Mouse (Mus musculus) liver, embryonic 11.5 days (tissue): ENCODE results near the gene Ubd. TPM values are rescaled to one million over a fixed set of nuclear protein-coding genes. Genes with fewer than 3 reads are reported as not detected.
"Not testable (repeated sequence)": the region's sequence is repeated elsewhere in the genome, so short reads cannot be mapped to it uniquely, and the experiment has no call there.

ENCODE experiments used
- ATAC-seq: fragments of 200-750 bp; cut with Nextera tagmentation; replicated peaks from 2 replicates; pipeline ENCODE4 v1.8.0; 2017; ENCODE audit warnings: moderate number of reproducible peaks, mild to moderate bottlenecking, moderate TSS enrichment, moderate library complexity; ENCODE audit not compliant: low FRiP score
- DNase-seq: peaks from one replicate; pipeline ENCODE4 v3.0.0-alpha.2; 2017; ENCODE audit warnings: low spot score
- H3K27ac ChIP-seq: fragments of 300-500 bp; sonication (generic); 2 replicates; pipeline ENCODE4 v1.5.1; 2014; ENCODE audit warnings: mild to moderate bottlenecking, low read depth, low read length, control low read depth
- H3K27me3 ChIP-seq: fragments of 300-500 bp; sonication (generic); replicated peaks from 2 replicates; pipeline ENCODE4 v1.6.1; 2014; ENCODE audit warnings: low read length, mixed read lengths; ENCODE audit not compliant: control insufficient read depth, insufficient read depth
- H3K36me3 ChIP-seq: fragments of 300-500 bp; sonication (generic); 2 replicates; pipeline ENCODE4 v1.6.1; 2014; ENCODE audit warnings: mild to moderate bottlenecking, low read length, moderate library complexity, mixed read lengths; ENCODE audit not compliant: control insufficient read depth, insufficient read depth
- H3K4me1 ChIP-seq: fragments of 300-500 bp; sonication (generic); replicated peaks from 2 replicates; pipeline ENCODE4 v1.6.1; 2014; ENCODE audit warnings: low read length, mixed read lengths; ENCODE audit not compliant: control insufficient read depth, insufficient read depth
- H3K4me2 ChIP-seq: fragments of 300-500 bp; sonication (generic); 2 replicates; pipeline ENCODE4 v1.6.1; 2014; ENCODE audit warnings: mild to moderate bottlenecking, control low read depth, moderate library complexity
- H3K4me3 ChIP-seq: fragments of 300-500 bp; sonication (generic); 2 replicates; pipeline ENCODE4 v1.5.1; 2014; ENCODE audit warnings: low read depth, low read length, control low read depth
- H3K9ac ChIP-seq: fragments of 300-500 bp; sonication (generic); 2 replicates; pipeline ENCODE4 v1.6.1; 2014; ENCODE audit warnings: low read depth, low read length, control low read depth
- H3K9me3 ChIP-seq: fragments of 300-500 bp; sonication (generic); 2 replicates; pipeline ENCODE4 v1.6.1; 2016; ENCODE audit warnings: low read length, inconsistent platforms, mixed read lengths; ENCODE audit not compliant: control insufficient read depth
- WGBS: fragments of 180-500 bp; shearing (Covaris S2); extraction: QIAGEN DNeasy Blood & Tissue Kit; methylation state at CpG from one replicate; pipeline ENCODE4 v1.1.7; 2014; 5-methylcytosine and 5-hydroxymethylcytosine counted together
- polyA plus RNA-seq: library from polyadenylated mRNA; unstranded; fragments of >200 nt; fragmentation: Nextera tagmentation; extraction: Ambion mirVana; gene quantifications from 2 replicates; pipeline ENCODE4 v1.2.1, GENCODE M21; 2014

Ubd gene
- polyA plus RNA-seq, 1 experiment from 2014 or later, result not detected

DNA sequence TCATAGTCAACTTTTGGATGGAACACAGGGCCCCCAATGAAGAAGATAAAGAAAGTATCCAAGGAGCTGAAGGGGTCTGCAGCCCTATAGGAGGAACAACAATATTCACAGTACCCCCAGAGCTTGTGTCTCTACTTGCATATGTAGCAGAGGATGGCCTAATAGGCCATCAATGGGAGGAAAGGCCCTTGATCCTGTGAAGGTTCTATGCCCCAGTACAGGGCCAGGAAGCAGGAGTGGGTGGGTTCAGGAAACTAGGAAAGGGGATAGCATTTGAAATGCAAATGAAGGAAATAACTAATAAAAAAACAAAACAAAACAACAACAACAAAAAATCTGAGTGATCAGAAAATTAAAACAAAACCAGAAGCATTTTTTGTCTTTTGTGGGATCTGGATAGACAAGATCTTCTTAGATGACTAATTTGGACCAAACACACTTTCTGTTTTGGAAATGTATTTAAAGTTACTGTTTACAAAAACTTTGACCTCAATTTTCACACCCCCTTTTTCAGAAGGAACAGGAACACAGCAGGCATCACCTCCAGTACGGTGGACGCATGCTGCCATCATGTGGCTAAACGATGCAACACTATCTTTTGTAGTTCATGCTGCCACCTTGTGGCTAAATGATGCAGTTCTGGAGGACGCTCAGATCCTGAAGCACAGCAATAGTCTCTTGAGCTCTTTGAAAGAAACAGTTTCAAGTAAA is 9.7 kb downstream of the Ubd start:
- no peak overlapping the region for H3K4me3 ChIP-seq
- no peak overlapping the region for H3K27ac ChIP-seq
- peak; percentile 50 for DNase-seq
- H3K27me3 ChIP-seq, result peaks cover under 1% of the 10 kb centered on the region; the same call in 1 of the 2 replicates
- no peak overlapping the region for H3K9ac ChIP-seq
- H3K4me1 ChIP-seq, result no peaks in the 10 kb centered on the region
- WGBS, result 2% methylated on average over 4 of the region's 4 CpGs
- ATAC-seq, result no peak; the same call in 1 of the 2 replicates
- H3K36me3 ChIP-seq, result no peaks in the 10 kb centered on the region
- no peaks in the 10 kb centered on the region for H3K9me3 ChIP-seq
- no peak overlapping the region for H3K4me2 ChIP-seq

DNA sequence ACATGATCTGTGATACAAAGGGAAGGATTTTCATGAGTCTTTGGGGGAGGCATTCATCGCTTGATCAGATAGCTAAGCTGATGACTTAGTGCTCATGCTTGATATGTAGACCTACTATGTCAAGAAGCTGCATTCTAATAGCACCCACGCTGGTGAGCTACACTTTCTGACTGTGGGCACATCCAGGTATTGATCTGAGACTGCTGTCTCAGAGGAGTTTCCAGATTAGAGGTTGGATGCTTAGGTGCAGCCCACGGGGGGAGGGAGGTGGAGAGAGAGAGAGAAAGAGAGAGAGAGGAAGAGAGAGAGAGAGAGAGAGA is 10.2 kb downstream of the Ubd start:
- H3K9me3 ChIP-seq, result no peaks in the 10 kb centered on the region
- H3K27me3 ChIP-seq, result no peaks in the 10 kb centered on the region; the same call in 1 of the 2 replicates
- H3K36me3 ChIP-seq, result no peaks in the 10 kb centered on the region
- no peak overlapping the region for H3K4me2 ChIP-seq
- H3K9ac ChIP-seq, result no peak overlapping the region
- H3K4me3 ChIP-seq, result no peak overlapping the region
- no peak overlapping the region for H3K27ac ChIP-seq
- 29% methylated on average over 3 of the region's 3 CpGs for WGBS
- ATAC-seq, result no peak
- DNase-seq, result no peak
- H3K4me1 ChIP-seq, result no peaks in the 10 kb centered on the region

DNA sequence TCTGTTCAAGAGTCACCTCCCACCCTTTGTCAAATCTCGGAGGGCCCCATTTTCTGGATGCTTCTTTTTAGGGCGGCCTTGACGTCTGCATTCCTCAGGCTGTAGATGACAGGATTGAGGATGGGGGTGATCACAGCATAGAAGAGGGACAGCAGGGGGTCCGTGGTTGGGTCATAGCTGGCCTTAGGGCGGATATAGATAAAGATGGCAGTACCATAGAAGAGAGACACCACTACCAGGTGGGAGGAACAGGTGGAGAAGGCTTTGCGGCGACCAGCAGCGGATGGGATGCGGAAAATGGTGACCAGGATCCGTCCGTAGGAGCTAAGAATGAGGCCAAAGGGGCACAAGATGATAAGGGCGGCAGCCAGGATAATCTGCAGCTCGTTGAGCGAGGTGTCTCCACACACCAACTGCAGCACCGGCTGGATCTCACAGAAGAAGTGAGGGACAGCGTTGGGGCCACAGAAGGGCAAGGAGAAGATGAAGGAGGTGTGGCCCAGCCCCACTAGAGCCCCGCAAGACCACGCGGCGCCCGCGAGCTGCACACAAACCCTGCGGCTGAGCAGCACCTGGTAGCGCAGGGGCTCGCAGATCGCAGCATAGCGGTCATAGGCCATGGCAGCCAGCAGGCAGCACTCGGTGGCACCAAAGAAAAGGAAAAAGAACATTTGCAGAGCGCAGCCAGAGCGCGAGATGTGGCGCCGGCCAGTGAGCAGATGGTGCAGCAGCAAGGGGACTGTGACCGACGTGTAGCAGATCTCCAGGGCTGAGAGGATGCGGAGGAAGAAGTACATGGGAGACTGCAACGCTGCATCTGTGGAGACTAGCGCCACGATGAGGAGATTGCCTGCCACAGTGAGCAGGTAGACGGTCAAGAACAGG is 17.4 kb downstream of the Ubd start:
- Histone ChIP-seq H3K36me3 (no peaks in the 10 kb centered on the region), H3K9me3 (no peaks in the 10 kb centered on the region), H3K27me3 (peaks cover 14% of the 10 kb centered on the region), H3K4me1 (no peaks in the 10 kb centered on the region), H3K9ac (no peak overlapping the region), H3K4me3 (no peak overlapping the region), H3K27ac (no peak overlapping the region), H3K4me2 (peak overlapping the region; percentile 52)
- no peak for ATAC-seq
- WGBS, result 16% methylated on average over 40 of the region's 40 CpGs
- peak; percentile 32 for DNase-seq

DNA sequence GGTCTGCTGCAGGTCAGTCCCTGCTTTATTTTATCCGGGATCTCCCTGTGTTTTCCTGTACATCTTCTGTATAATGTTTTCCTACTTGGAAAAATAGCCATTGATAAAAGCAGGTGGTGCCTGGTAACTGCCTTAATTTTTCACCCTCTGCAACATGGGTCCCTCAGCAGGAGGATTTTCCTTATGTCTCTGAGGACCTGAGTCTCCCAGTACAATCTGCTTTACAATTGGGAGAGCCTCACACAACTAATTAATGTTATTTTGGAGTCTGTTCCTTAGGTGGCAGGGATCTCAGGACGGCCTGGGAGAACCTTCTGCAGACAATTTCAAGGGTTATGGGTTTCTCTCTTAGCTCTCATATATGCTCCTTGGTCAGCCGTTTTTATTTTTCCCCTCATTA is 19.3 kb downstream of the Ubd start, which contains the start of gene Olfr95:
Gene Olfr95 (minus strand): TSS at position 101 of the 400 bp plus-strand sequence.
- 72% methylated on average over 3 of the region's 3 CpGs for WGBS
- no peak for ATAC-seq

DNA sequence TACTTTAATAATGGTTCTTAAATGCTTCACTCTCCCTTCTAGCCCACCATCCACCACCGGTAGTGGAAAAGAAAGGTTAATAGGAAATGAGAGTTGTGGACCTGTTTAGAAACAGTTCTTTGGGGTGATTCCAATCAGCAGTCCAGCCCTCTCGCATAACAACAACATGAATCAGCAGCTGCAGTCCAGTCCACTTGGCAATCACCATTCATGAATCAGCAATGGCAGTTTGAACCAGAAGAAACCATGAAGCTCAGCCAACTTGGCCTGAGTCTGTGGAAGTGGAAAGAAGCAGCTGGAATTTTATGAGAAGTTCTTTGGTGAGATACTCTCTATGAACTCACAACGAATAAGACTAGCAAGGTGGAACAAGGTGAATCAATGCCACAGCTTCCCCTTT is 24.8 kb downstream of the Ubd start:
- no peaks in the 10 kb centered on the region for H3K27me3 ChIP-seq
- WGBS, result 80% methylated on average over 3 of the region's 3 CpGs
- ATAC-seq (no peak), DNase-seq (no peak)
- no peak overlapping the region for H3K4me2 ChIP-seq
- H3K27ac ChIP-seq, result no peak overlapping the region
- no peaks in the 10 kb centered on the region for H3K4me1 ChIP-seq
- no peak overlapping the region for H3K9ac ChIP-seq
- no peaks in the 10 kb centered on the region for H3K36me3 ChIP-seq
- H3K9me3 ChIP-seq, result no peaks in the 10 kb centered on the region
- H3K4me3 ChIP-seq, result no peak overlapping the region

More for the DNA sequence above, 19.3 kb downstream of the Ubd start, which contains the start of gene Olfr95:
- H3K27ac ChIP-seq, result no peak within 1 kb of the TSS
- H3K9me3 ChIP-seq, result no peaks in the 10 kb centered on the region
- H3K4me3 ChIP-seq, result no peak within 1 kb of the TSS
- H3K9ac ChIP-seq, result no peak within 1 kb of the TSS
- H3K36me3 ChIP-seq, result no peaks in the 10 kb centered on the region
- H3K4me2 ChIP-seq, result no peak within 1 kb of the TSS
- DNase-seq, result no peak
- no peaks in the 10 kb centered on the region for H3K4me1 ChIP-seq
- peaks cover 14% of the 10 kb centered on the region for H3K27me3 ChIP-seq

DNA sequence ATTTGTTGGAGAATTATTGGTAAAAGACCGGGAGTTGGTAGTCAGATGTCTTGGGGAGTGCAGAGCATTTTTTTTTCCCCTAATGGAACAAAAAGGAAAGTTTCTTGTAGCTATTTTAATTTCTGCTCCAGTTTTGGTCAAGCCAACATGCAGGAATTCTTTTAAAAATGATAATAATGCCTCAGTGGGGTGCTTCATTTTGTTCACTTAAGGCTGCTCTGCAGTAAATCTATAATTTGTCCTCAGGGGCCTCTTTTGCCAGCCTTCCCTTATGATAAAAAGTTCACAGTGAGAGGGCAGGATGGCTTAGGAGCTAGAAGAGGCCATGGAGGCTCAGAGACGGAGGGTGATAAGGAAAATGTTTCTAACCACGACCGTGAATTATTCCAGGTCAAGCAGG is 26.2 kb downstream of the Ubd start, which contains the start of gene Olfr96:
Gene Olfr96 (plus strand): TSS at position 301 of the 400 bp plus-strand sequence.
- H3K4me1 ChIP-seq, result no peaks in the 10 kb centered on the region
- H3K9me3 ChIP-seq, result no peaks in the 10 kb centered on the region
- H3K27ac ChIP-seq, result no peak within 1 kb of the TSS
- DNase-seq (no peak), ATAC-seq (no peak)
- no peaks in the 10 kb centered on the region for H3K27me3 ChIP-seq
- H3K36me3 ChIP-seq, result no peaks in the 10 kb centered on the region
- H3K4me3 ChIP-seq, result no peak within 1 kb of the TSS
- 48% methylated on average over 4 of the region's 4 CpGs for WGBS
- no peak within 1 kb of the TSS for H3K9ac ChIP-seq
- H3K4me2 ChIP-seq, result no peak within 1 kb of the TSS

DNA sequence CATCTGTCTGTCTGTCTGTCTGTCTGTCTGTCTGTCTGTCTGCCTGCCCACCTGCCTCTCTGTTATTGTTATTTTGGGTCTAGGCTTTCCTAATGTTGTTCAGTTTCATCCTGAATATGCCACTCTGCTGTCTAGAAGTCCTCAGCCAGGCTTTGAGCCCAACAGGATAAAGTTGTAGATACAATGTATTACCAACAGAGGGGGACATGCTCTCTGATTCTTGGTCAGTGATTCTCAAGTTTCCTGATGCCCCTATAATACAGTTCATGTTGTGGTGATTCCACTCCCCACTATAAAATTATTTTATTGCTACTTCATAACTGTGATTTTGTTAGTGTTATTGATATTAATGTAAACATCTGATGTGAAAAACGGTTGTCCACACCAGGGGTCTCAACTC is 28.2 kb downstream of the Ubd start:
- Histone ChIP-seq H3K9me3 (no peaks in the 10 kb centered on the region), H3K4me2 (no peak overlapping the region), H3K9ac (no peak overlapping the region), H3K4me1 (no peaks in the 10 kb centered on the region), H3K4me3 (no peak overlapping the region), H3K27ac (no peak overlapping the region), H3K27me3 (no peaks in the 10 kb centered on the region), H3K36me3 (no peaks in the 10 kb centered on the region)
- DNase-seq (no peak), ATAC-seq (no peak)
- 12% methylated on average over 1 of the region's 1 CpGs for WGBS

DNA sequence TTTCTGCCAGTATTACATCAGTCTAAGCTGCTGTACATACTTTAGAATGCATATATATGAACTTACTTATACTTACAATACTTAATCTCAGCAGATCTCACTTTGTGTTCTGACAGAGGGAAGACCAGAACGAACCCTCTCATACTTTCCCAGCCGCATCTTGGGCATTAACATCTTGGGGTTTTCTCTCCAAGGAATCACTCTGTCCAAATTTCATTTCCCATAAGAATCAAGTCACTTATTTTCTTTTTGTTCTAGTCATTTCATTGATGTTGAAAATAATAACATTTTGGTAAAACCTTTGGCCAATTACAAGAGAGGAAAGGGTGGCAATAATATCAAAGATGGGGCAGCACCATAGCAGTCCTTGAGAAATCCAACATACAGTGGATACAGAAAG is 43.5 kb downstream of the Ubd start, which contains the start of gene Olfr97:
Gene Olfr97 (minus strand): TSS at position 101 of the 400 bp plus-strand sequence.
- DNase-seq, H3K27me3 ChIP-seq, H3K27ac ChIP-seq, H3K4me1 ChIP-seq, H3K36me3 ChIP-seq, H3K9me3 ChIP-seq, H3K9ac ChIP-seq, H3K4me2 ChIP-seq, ATAC-seq, H3K4me3 ChIP-seq: not testable (repeated sequence)
- WGBS, result 83% methylated on average over 2 of the region's 2 CpGs
